Mouse (Mus musculus): ENCODE data around the gene Prrt1. TPM values are rescaled to one million over a fixed set of nuclear protein-coding genes. Genes with fewer than 3 reads are reported as not detected.

Prrt1 gene
- polyA plus RNA-seq, 1 experiment = not detected

DNA sequence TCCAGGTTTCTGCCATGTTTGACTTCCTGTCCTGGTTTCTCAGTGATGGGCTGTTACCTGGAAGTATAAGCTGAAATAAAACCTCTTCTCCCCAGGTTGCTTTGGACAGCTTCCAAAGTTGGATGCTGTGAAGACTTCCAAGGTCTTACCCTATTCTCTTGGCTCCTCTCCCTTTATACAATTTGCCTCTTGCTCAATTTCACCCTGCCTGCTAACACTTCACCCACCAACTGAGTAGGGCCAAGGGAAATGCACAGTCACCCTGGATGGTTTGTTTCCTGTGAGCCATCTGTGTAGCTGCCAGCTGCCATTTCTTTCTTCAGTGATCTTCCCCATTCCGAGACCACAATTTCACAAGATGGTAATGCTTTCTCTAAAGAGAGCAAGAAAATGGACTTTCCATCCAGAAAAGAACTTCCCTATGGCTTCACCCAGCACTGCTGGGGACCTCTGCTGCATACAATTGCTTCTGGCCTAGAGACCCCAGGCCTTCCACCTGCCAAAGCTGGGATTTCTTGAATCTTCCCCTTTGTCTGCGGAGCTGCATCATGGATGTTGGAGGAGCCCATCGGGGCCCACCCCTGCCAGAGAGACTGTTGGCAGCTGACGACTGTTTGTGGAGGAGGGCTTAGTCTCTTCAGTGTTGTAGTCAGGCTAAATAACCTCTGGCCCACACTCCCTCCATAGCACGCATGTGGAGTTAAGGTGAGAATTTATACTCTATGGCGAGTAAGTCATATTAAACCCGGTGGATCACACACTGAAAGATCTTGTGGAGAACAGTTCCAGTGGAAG lies 10.3 kb downstream of the Prrt1 start:
- Histone ChIP-seq H3K4me1 (peaks cover 81% of the 10 kb centered on the region), H3K9me3 (peaks cover 5% of the 10 kb centered on the region), H3K36me3 (replicated peaks; ENCODE audit: low read length) (no peaks in the 10 kb centered on the region), H3K4me3 (replicated peaks) (peak overlapping the region; percentile 53), H3K27me3 (replicated peaks) (peaks cover 11% of the 10 kb centered on the region)
- no peak for TF ChIP-seq FLI1 (IDR thresholded peaks at IDR 0.05; ENCODE audit: low read length)
- no peak for TF ChIP-seq GATA1 (IDR thresholded peaks at IDR 0.05; ENCODE audit: borderline replicate concordance, low read length)

DNA sequence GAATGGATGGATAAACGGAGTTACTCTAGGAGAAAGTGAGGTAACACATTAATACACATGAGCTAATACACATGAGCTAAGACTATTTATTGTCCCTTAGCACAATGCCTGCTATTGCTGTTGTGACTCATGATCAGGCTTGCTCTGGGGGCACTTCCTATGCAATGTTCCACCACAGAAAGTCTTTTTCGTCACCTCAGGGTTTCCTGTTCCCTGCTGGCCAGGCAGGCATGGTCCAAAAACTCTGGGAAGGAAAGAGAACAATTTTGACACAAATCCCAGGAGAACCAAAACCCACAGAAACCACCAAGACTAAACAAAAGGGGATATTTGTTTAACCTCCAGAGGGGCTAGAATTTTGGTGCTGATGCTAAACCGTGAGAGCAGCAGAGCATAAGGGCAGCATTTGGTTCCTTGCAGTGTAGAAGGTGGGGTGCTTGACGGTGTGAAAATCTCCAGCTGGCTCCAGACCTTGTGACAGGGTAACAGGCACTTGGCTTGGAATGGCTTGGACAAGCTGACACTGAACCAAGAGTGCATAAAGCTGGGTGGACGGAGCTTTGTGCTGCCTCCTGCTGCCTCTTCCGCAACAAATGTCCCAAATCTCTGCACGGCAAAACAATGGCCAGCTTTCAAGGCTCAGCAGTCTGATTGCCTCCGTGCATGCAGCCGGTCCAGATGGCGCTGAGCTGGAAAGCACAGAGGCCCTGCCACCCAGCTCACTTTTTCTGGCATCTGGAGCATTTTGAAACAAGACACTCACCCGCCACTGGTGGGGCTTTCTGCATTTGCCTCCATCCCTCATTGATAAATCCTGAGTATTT lies 11.7 kb downstream of the Prrt1 start:
- peaks cover 11% of the 10 kb centered on the region for H3K27me3 ChIP-seq (replicated peaks)
- peaks cover 84% of the 10 kb centered on the region for H3K4me1 ChIP-seq
- H3K4me3 ChIP-seq (replicated peaks) = peak overlapping the region; percentile 76
- peaks cover 5% of the 10 kb centered on the region for H3K9me3 ChIP-seq
- H3K36me3 ChIP-seq (replicated peaks; ENCODE audit: low read length) = peaks cover 9% of the 10 kb centered on the region
- TF ChIP-seq GATA1 (IDR thresholded peaks at IDR 0.05; ENCODE audit: borderline replicate concordance, low read length) (no peak), FLI1 (IDR thresholded peaks at IDR 0.05; ENCODE audit: low read length) (no peak)

DNA sequence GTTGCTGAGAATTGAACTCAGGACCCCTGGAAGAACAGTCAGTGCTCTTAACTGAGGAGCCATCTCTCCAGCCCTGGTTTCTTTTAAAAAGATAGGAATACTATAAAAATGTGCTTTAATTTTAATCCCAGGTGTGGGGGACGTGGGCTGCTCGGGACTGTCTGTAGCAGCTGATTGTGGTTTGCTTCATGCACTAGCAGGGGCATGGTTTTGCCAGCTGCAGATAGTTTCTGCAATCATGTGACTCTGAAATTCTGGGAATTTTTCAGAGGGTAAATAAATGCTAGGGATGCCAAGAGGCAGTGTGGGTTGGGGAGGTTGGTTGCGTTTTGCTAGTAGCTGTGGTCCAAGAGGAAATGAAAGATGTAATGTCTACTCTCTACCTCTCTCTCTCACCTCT lies 12.6 kb downstream of the Prrt1 start:
- no peak for TF ChIP-seq GATA1 (IDR thresholded peaks at IDR 0.05; ENCODE audit: borderline replicate concordance, low read length)
- TF ChIP-seq FLI1 (IDR thresholded peaks at IDR 0.05; ENCODE audit: low read length) = no peak

GRCm38 (mm10) chr17:34643379-34643778 lies 14.0 kb downstream of the Prrt1 start:
- H3K4me3 ChIP-seq (replicated peaks) = no peak overlapping the region
- TF ChIP-seq FLI1 (IDR thresholded peaks at IDR 0.05; ENCODE audit: low read length) (no peak), GATA1 (IDR thresholded peaks at IDR 0.05; ENCODE audit: borderline replicate concordance, low read length) (no peak)
- peaks cover 2% of the 10 kb centered on the region for H3K27me3 ChIP-seq (replicated peaks)
- peaks cover 5% of the 10 kb centered on the region for H3K9me3 ChIP-seq
- peaks cover 86% of the 10 kb centered on the region for H3K4me1 ChIP-seq
- H3K36me3 ChIP-seq (replicated peaks; ENCODE audit: low read length) = peaks cover 17% of the 10 kb centered on the region

More for the DNA sequence above, 12.6 kb downstream of the Prrt1 start:
- no peak overlapping the region for H3K4me3 ChIP-seq (replicated peaks)
- H3K27me3 ChIP-seq (replicated peaks) = peaks cover 8% of the 10 kb centered on the region
- peaks cover 87% of the 10 kb centered on the region for H3K4me1 ChIP-seq
- H3K9me3 ChIP-seq = peaks cover 5% of the 10 kb centered on the region
- peaks cover 14% of the 10 kb centered on the region for H3K36me3 ChIP-seq (replicated peaks; ENCODE audit: low read length)

GRCm38 (mm10) chr17:34643944-34644343 lies 14.6 kb downstream of the Prrt1 start:
- H3K4me1 ChIP-seq = peaks cover 91% of the 10 kb centered on the region
- H3K27me3 ChIP-seq (replicated peaks) = peaks cover 2% of the 10 kb centered on the region
- H3K9me3 ChIP-seq = peaks cover 5% of the 10 kb centered on the region
- TF ChIP-seq FLI1 (IDR thresholded peaks at IDR 0.05; ENCODE audit: low read length) (no peak), GATA1 (IDR thresholded peaks at IDR 0.05; ENCODE audit: borderline replicate concordance, low read length) (no peak)
- peaks cover 23% of the 10 kb centered on the region for H3K36me3 ChIP-seq (replicated peaks; ENCODE audit: low read length)
- no peak overlapping the region for H3K4me3 ChIP-seq (replicated peaks)

DNA sequence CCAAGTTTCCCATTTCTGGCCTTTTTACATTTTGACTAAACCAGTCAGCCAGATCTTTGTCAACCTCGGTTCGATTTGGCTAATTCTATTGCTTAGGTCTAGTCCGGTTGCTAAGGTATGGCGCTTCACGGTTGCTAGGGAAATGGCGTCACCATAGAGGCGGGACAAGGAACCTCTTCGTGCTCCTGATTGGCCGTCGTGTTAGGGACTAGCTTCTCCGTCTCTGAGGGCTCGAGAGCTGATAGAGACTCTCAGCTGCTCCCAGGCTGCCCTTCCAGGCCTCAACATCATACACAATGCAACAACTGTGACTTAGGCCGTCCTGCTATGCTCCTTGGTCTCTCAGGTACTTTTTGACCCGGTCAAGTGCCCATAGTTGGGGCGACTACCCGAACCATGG lies 15.3 kb downstream of the Prrt1 start, which contains the start of gene Fkbpl:
TSS of gene Fkbpl (plus strand) at position 157 of the 400 bp plus-strand sequence.
- TF ChIP-seq FLI1 (IDR thresholded peaks at IDR 0.05; ENCODE audit: low read length) (peak; percentile 45; the same call in 1 of the 2 replicates), GATA1 (IDR thresholded peaks at IDR 0.05; ENCODE audit: borderline replicate concordance, low read length) (no peak)
- peaks cover 29% of the 10 kb centered on the region for H3K36me3 ChIP-seq (replicated peaks; ENCODE audit: low read length)

GRCm38 (mm10) chr17:34645256-34645829 lies 16.0 kb downstream of the Prrt1 start:
- Histone ChIP-seq H3K27me3 (replicated peaks) (peaks cover 2% of the 10 kb centered on the region), H3K4me1 (peaks cover 79% of the 10 kb centered on the region), H3K4me3 (replicated peaks) (peak overlapping the region; percentile 100), H3K9me3 (no peaks in the 10 kb centered on the region), H3K36me3 (replicated peaks; ENCODE audit: low read length) (peaks cover 37% of the 10 kb centered on the region)
- TF ChIP-seq FLI1 (IDR thresholded peaks at IDR 0.05; ENCODE audit: low read length) = no peak
- no peak for TF ChIP-seq GATA1 (IDR thresholded peaks at IDR 0.05; ENCODE audit: borderline replicate concordance, low read length)

More for the DNA sequence above, 15.3 kb downstream of the Prrt1 start, which contains the start of gene Fkbpl:
- Histone ChIP-seq H3K4me1 (peaks cover 87% of the 10 kb centered on the region), H3K4me3 (replicated peaks) (peak within 1 kb of the TSS; percentile 100), H3K9me3 (no peaks in the 10 kb centered on the region), H3K27me3 (replicated peaks) (peaks cover 2% of the 10 kb centered on the region)

DNA sequence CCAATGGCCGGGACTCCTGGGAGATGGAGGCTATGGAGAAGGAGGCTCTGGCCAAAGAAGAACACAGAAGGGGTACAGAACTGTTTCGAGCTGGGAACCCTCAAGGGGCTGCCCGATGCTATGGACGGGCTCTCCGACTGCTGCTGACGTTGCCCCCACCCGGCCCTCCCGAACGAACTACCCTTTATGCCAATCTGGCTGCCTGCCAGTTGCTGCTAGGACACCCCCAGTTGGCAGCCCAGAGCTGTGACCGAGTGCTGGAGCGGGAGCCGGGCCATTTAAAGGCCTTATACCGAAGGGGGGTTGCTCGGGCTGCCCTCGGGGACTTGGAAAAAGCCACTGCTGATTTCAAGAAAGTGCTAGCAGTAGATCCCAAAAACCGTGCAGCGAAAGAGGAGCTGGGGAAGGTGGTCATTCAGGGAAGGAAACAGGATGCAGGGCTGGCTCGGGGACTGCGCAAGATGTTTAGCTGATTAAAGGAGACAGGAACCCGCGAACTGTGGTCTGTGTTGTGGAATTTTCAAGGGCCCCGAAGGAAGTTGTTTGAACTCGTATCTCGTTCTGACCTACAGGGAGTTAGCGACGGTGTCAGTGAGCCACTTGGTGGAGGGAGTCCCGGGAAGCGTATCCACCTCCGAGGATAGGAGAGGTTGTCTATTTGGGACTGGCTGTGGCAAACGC lies 16.6 kb downstream of the Prrt1 start:
- peak overlapping the region; percentile 100 for H3K4me3 ChIP-seq (replicated peaks)
- H3K36me3 ChIP-seq (replicated peaks; ENCODE audit: low read length) = peaks cover 43% of the 10 kb centered on the region
- H3K27me3 ChIP-seq (replicated peaks) = peaks cover 2% of the 10 kb centered on the region
- peaks cover 77% of the 10 kb centered on the region for H3K4me1 ChIP-seq
- TF ChIP-seq GATA1 (IDR thresholded peaks at IDR 0.05; ENCODE audit: borderline replicate concordance, low read length) (no peak), FLI1 (IDR thresholded peaks at IDR 0.05; ENCODE audit: low read length) (no peak)
- H3K9me3 ChIP-seq = no peaks in the 10 kb centered on the region
